Mouse (Mus musculus) neural tube, embryonic 11.5 days (tissue): ENCODE results near the gene Tubg2. TPM values are rescaled to one million over a fixed set of nuclear protein-coding genes. Genes with fewer than 3 reads are reported as not detected.
"Not testable (repeated sequence)": the region's sequence is repeated elsewhere in the genome, so short reads cannot be mapped to it uniquely, and the experiment has no call there.

ENCODE experiments used
- ATAC-seq: fragments of 200-750 bp; cut with Nextera tagmentation; 2 replicates; pipeline ENCODE4 v1.8.0; 2017; ENCODE audit warnings: moderate number of reproducible peaks, mild to moderate bottlenecking, moderate TSS enrichment, moderate library complexity; ENCODE audit not compliant: insufficient read depth, low FRiP score, low TSS enrichment
- DNase-seq: peaks from one replicate; pipeline ENCODE4 v3.0.0-alpha.2; 2015; ENCODE audit warnings: low spot score
- H3K27ac ChIP-seq: fragments of 300-500 bp; sonication (generic); 2 replicates; pipeline ENCODE4 v1.5.1; 2014; ENCODE audit warnings: low read depth, mild to moderate bottlenecking, low read length
- H3K27me3 ChIP-seq: fragments of 300-500 bp; sonication (generic); 2 replicates; pipeline ENCODE4 v1.6.1; 2014; ENCODE audit warnings: mild to moderate bottlenecking, low read length, mixed read lengths; ENCODE audit not compliant: control insufficient read depth, insufficient read depth
- H3K36me3 ChIP-seq: fragments of 300-500 bp; sonication (generic); 2 replicates; pipeline ENCODE4 v1.6.1; 2014; ENCODE audit warnings: mild to moderate bottlenecking, low read length, moderate library complexity, mixed read lengths; ENCODE audit not compliant: control insufficient read depth, insufficient read depth
- H3K4me1 ChIP-seq: fragments of 300-500 bp; sonication (generic); 2 replicates; pipeline ENCODE4 v1.6.1; 2014; ENCODE audit warnings: low read length, mixed read lengths; ENCODE audit not compliant: control insufficient read depth, insufficient read depth
- H3K4me2 ChIP-seq: fragments of 300-500 bp; sonication (generic); 2 replicates; pipeline ENCODE4 v1.6.1; 2014; ENCODE audit warnings: low read depth, mild to moderate bottlenecking, moderate library complexity
- H3K4me3 ChIP-seq: fragments of 300-500 bp; sonication (generic); 2 replicates; pipeline ENCODE4 v1.5.1; 2014; ENCODE audit warnings: low read depth, low read length
- H3K9ac ChIP-seq: fragments of 300-500 bp; sonication (generic); 2 replicates; pipeline ENCODE4 v1.6.1; 2014; ENCODE audit warnings: mild to moderate bottlenecking, low read length
- H3K9me3 ChIP-seq: fragments of 300-500 bp; sonication (generic); 2 replicates; pipeline ENCODE4 v1.6.1; 2016; ENCODE audit warnings: low read length; ENCODE audit not compliant: control insufficient read depth
- WGBS: fragments of 180-500 bp; shearing (Covaris S2); extraction: QIAGEN DNeasy Blood & Tissue Kit; methylation state at CpG from one replicate; pipeline ENCODE4 v1.1.7; 2014; 5-methylcytosine and 5-hydroxymethylcytosine counted together
- polyA plus RNA-seq: library from polyadenylated mRNA; unstranded; fragments of >200 nt; fragmentation: Nextera tagmentation; extraction: Ambion mirVana; gene quantifications from 2 replicates; pipeline ENCODE4 v1.2.1, GENCODE M21; 2014

Tubg2 gene
- polyA plus RNA-seq, 1 experiment from 2014 or later = 6.9 TPM

- 71% methylated on average over 8 of the region's 10 CpGs for WGBS
- not testable (repeated sequence) for H3K4me1 ChIP-seq, H3K4me2 ChIP-seq, H3K4me3 ChIP-seq, ATAC-seq, H3K9me3 ChIP-seq, H3K36me3 ChIP-seq, H3K27ac ChIP-seq, H3K9ac ChIP-seq, DNase-seq
- peaks cover 38% of the 10 kb centered on the region for H3K27me3 ChIP-seq
Observed at GRCm38 (mm10) chr11:101160151-101160550, 4.4 kb downstream of the Tubg2 start.

GRCm38 (mm10) chr11:101160981-101161505 lies 5.3 kb downstream of the Tubg2 start:
- H3K9ac ChIP-seq, ATAC-seq, H3K36me3 ChIP-seq, H3K27ac ChIP-seq, H3K4me1 ChIP-seq, H3K4me2 ChIP-seq, H3K4me3 ChIP-seq, H3K9me3 ChIP-seq, DNase-seq: not testable (repeated sequence)
- WGBS = 80% methylated on average over 5 of the region's 8 CpGs
- peaks cover 46% of the 10 kb centered on the region for H3K27me3 ChIP-seq

GRCm38 (mm10) chr11:101161551-101161950 lies 5.8 kb downstream of the Tubg2 start:
- DNase-seq = no peak

GRCm38 (mm10) chr11:101162301-101162700 lies 6.6 kb downstream of the Tubg2 start:
- no peaks in the 10 kb centered on the region for H3K9me3 ChIP-seq
- WGBS = 52% methylated on average over 5 of the region's 5 CpGs
- no peak overlapping the region for H3K4me2 ChIP-seq
- H3K4me3 ChIP-seq = no peak overlapping the region
- ATAC-seq (no peak), DNase-seq (no peak)
- H3K9ac ChIP-seq = no peak overlapping the region
- peaks cover 6% of the 10 kb centered on the region; the same call in 1 of the 2 replicates for H3K4me1 ChIP-seq
- no peaks in the 10 kb centered on the region for H3K36me3 ChIP-seq
- H3K27ac ChIP-seq = no peak overlapping the region
- peaks cover 59% of the 10 kb centered on the region for H3K27me3 ChIP-seq

More at GRCm38 (mm10) chr11:101161551-101161950, 5.8 kb downstream of the Tubg2 start:
- H3K9me3 ChIP-seq = no peaks in the 10 kb centered on the region
- no peak overlapping the region for H3K9ac ChIP-seq
- no peak overlapping the region for H3K4me3 ChIP-seq
- no peak for ATAC-seq
- peaks cover 6% of the 10 kb centered on the region; the same call in 1 of the 2 replicates for H3K4me1 ChIP-seq
- H3K4me2 ChIP-seq = no peak overlapping the region
- 82% methylated on average over 15 of the region's 15 CpGs for WGBS
- no peaks in the 10 kb centered on the region for H3K36me3 ChIP-seq
- H3K27ac ChIP-seq = no peak overlapping the region
- peaks cover 52% of the 10 kb centered on the region for H3K27me3 ChIP-seq

GRCm38 (mm10) chr11:101162772-101163171 lies 7.1 kb downstream of the Tubg2 start:
- DNase-seq = no peak
- ATAC-seq = no peak
- no peak overlapping the region for H3K4me2 ChIP-seq
- WGBS = 51% methylated on average over 5 of the region's 5 CpGs
- no peak overlapping the region for H3K9ac ChIP-seq
- H3K4me1 ChIP-seq = peaks cover 6% of the 10 kb centered on the region; the same call in 1 of the 2 replicates
- no peaks in the 10 kb centered on the region for H3K9me3 ChIP-seq
- H3K27ac ChIP-seq = no peak overlapping the region
- H3K27me3 ChIP-seq = peaks cover 60% of the 10 kb centered on the region
- no peaks in the 10 kb centered on the region for H3K36me3 ChIP-seq
- no peak overlapping the region for H3K4me3 ChIP-seq

- Histone ChIP-seq H3K9ac (peak overlapping the region; percentile 8; the same call in 1 of the 2 replicates), H3K4me3 (peak overlapping the region; percentile 20), H3K4me1 (peaks cover 6% of the 10 kb centered on the region; the same call in 1 of the 2 replicates), H3K27me3 (peaks cover 69% of the 10 kb centered on the region), H3K27ac (no peak overlapping the region), H3K36me3 (no peaks in the 10 kb centered on the region), H3K9me3 (no peaks in the 10 kb centered on the region), H3K4me2 (peak overlapping the region; percentile 35)
- DNase-seq (no peak), ATAC-seq (no peak)
- 6% methylated on average over 49 of the region's 49 CpGs for WGBS
Observed at GRCm38 (mm10) chr11:101163476-101164350, 8.0 kb downstream of the Tubg2 start.

- H3K9me3 ChIP-seq = no peaks in the 10 kb centered on the region
- H3K9ac ChIP-seq = peak overlapping the region; percentile 8; the same call in 1 of the 2 replicates
- ATAC-seq = no peak
Observed at GRCm38 (mm10) chr11:101164351-101164665, 8.6 kb downstream of the Tubg2 start.

GRCm38 (mm10) chr11:101164677-101165580 lies 9.2 kb downstream of the Tubg2 start:
- no peak overlapping the region for H3K4me2 ChIP-seq
- ATAC-seq (no peak), DNase-seq (no peak)
- 7% methylated on average over 35 of the region's 35 CpGs for WGBS
- H3K4me3 ChIP-seq = no peak overlapping the region
- H3K27me3 ChIP-seq = peaks cover 81% of the 10 kb centered on the region
- no peaks in the 10 kb centered on the region for H3K36me3 ChIP-seq
- H3K9ac ChIP-seq = no peak overlapping the region
- H3K9me3 ChIP-seq = no peaks in the 10 kb centered on the region
- no peak overlapping the region for H3K27ac ChIP-seq
- H3K4me1 ChIP-seq = peaks cover 10% of the 10 kb centered on the region

More at GRCm38 (mm10) chr11:101164351-101164665, 8.6 kb downstream of the Tubg2 start:
- no peaks in the 10 kb centered on the region for H3K36me3 ChIP-seq
- peaks cover 75% of the 10 kb centered on the region for H3K27me3 ChIP-seq
- H3K27ac ChIP-seq = no peak overlapping the region
- DNase-seq = no peak
- WGBS = 1% methylated on average over 21 of the region's 21 CpGs
- H3K4me1 ChIP-seq = peaks cover 7% of the 10 kb centered on the region; the same call in 1 of the 2 replicates
- H3K4me3 ChIP-seq = peak overlapping the region; percentile 20
- peak overlapping the region; percentile 35 for H3K4me2 ChIP-seq
